Mouse (Mus musculus) kidney, postnatal 10 days (tissue): ENCODE results near the gene Cltc.
A peak's percentile ranks its signal among the peaks of the same experiment; 100 is the strongest.

Experiments
- DNase-seq: peaks from one replicate; pipeline ENCODE4 v3.0.0; 2021; ENCODE audit warnings: mixed read lengths

The Cltc gene

DNA sequence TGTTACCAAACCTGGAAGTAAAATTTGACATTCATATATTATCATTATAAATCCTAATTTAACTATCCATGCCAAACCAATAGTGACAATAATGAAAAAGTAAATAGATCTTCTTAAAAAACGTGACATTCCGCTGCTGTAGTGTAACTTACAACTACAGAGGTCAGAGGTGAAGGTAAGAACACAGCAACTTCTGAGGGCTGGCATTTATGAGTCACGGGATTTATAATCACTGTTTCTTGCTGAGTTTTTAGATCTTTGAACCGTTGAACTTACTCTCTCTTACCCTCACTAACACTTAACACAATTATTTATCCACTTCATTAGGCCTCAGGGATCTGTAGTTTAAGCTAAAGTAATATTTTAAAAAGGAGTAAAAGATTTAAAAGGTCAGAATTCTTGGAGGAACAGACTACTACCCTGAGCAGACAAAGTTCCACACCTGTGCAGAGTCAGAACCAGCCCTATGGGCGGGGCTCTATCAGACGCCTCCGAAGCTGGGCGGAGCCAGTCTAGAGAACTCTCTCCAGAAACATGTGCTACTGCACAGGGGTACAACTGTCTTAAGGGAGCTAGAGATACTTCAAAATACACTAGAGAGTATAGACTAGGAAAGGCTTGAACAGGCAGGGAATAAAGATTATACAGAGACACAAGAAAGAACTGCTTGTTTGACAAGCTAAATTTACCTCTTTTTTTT, 19.9 kb downstream of the Cltc start:
- DNase-seq = peak; percentile 41

GRCm38 (mm10) chr11:86734993-86735392, 22.4 kb downstream of the Cltc start:
- no peak for DNase-seq

DNA sequence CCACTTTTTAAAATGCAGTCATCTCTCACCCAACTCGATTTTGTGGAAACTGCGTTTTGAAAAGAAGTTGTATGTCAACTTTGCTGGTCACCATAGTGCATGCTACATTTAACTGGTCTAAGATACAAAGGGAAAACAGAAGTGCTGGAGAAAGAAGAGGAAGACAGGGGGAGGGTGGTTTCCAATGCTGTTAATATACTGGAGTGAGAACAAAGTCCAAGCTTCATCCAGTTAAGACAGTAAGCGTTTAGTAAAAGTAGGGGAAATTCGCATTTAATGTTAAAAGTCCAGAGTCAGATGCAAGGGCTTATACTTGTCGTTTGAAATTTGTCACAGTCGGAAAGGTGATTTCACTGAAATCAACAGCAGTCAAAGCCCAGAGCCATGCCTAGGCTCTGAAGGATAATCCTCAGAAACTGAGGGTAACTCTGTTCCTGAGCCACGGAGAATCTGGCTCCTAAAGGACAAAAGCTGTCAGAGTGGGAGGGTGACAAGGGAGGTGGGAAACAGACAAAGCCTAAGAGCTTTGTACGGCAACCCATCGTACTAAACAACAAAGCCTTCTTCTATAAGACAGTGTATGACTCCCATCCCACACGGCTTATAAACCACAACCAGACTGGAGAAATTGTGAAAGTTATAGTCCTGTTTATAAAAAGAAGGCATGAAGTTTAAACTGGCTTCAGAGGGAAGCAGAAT, 23.0 kb downstream of the Cltc start:
- DNase-seq = no peak

- DNase-seq = no peak
Measured at GRCm38 (mm10) chr11:86731443-86731842, 25.9 kb downstream of the Cltc start.

DNA sequence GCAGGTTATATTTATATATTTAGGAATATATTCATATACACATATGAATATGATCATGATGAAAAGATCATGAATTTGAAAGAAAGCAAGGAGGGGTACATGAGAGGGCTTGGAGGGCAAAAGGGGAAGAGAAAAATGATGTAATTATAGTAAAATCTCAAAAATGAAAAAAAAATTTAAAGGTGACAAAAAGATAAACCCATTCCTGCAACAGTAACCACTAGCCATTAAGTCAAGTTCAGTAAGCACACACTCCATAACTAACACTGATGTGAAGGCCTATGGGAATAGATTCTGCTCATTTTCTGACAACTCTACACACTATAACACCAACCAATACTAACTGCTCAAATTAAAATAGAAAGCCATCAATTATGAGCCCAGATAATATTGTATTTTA, 31.8 kb downstream of the Cltc start:
- DNase-seq = no peak

GRCm38 (mm10) chr11:86724982-86725381, 32.4 kb downstream of the Cltc start:
- no peak for DNase-seq

DNA sequence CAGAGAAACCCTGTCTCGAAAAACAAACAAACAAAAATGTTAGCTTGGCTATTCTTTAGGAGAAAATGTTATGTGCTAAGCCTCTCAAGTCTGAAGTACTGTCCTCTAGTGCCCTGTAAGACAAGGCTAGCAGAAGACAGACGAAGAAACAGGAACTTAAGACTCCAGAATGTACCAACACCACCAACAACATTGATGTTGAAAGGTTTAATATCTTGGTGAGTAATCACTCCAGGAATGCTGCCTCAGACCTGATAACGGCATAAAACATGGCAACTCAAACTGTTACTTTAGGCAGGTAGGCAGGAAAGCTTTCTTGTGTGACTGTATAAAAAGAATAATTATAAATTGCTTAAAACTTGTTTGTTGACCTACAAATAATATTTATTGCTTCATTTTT, 33.4 kb downstream of the Cltc start:
- no peak for DNase-seq

GRCm38 (mm10) chr11:86719390-86719789, 38.0 kb downstream of the Cltc start:
- DNase-seq = no peak

DNA sequence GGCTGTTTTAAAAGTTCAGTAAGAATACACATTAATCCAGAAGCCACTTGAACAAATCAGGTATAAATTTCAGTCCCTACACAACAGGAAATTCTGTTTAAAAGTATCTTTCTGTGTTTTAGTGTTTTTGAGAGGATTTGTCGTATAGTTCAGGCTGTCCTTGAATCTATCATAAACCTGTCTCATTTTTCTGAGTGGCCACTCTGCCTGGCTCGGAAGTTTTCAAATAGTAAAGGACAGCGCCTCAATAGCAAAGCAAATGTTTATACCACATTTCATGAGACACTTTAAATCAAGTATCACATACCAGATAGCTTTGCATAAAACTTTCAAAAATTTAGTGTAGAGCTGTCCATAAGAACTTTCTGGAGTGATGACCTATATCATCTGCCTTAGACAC, 39.0 kb downstream of the Cltc start:
- DNase-seq = no peak

DNA sequence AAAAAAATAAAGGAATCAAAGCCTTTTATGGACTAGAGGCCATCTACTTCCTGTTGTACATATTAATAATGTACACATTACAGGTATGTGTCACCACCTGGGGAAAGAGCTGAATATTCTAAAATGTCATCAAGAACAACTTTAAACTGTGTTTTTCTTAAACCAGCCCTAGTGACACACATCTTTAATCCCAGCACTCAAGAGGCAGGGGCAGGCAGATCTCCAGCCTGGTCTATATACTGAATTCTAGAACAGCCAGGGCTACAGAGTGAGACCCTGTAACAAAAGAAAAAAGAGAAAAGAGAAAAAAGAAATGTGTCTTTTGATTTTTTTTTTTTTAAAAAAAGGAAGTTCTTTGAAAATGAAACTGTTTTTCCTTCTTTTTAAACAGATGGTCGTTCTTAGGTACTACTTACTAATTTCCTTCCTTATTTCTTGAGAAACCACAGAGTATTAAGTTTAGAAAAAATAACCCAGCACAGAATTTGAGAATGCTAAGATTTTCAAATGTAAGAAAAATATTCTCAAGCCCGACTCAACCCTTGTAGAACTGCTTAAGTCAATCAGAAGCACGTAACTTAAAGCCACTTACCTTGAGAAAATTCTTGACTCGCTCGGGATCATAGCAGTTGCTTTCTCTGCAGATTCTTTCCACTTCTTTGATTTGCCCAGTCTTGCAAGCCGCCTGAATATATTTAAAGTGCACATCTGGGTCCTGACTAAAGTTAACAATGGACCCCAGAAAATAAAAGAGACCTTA, 39.9 kb downstream of the Cltc start:
- DNase-seq = no peak

DNA sequence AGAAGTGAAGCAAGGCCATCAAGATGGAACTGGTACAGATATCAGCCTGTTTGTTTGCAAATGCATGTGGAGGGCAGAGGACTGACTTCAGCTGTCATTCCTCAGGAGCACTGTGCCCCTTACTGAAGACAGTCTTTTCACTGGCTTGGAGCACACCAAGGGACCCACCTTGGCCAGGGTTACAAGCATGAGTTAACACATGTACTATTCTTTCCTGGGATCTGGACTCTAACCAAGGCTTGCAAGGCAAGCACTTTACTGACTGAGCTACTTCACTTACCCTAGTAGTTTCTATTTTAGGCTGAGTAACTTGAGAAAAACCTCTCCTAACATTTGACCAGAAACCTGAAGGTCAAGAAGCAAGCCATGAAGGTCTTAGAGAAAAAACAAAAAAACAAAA, 42.8 kb downstream of the Cltc start:
- no peak for DNase-seq

DNA sequence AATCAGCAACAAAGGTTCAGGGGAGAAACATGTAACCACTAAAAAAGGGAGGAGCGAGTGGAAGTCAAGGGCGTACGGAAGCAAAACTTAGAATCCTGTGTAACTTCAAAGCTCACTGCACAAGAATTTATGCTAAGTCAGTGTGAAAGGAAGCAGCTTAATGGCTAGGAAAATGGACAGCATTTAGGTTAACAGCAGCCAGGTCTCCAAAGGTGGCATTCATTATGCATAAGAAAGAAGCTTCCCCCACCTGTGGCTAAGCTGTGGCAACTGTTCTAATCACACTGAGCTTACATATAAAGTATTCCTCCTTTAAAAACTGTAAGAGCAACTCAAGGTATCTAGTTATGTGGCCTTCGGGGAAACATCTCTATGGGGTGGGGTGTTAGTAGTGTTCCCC, 56.2 kb downstream of the Cltc start:
- DNase-seq = no peak

- DNase-seq = no peak
Measured at GRCm38 (mm10) chr11:86695461-86695860, 61.9 kb downstream of the Cltc start.

DNA sequence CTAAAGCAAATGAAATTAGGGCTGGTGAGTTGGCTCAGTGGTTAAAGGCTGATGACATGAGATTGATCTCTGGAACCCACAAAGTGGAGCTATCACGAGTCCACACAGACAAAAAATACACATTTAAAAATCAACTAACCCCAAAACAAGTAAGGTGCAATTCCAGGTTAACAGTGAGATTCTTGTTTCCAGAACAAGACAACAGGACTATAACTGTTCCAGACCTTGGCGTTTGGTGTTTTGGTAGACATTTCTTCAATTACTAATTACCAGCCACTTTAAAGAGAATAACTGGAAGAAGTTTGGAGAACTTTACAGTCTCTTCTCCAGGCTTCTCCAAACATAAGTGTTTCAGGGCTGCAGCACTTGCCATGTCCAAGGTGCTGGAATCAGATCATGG, 64.8 kb downstream of the Cltc start:
- DNase-seq = no peak

- no peak for DNase-seq
Measured at GRCm38 (mm10) chr11:86691956-86692355, 65.4 kb downstream of the Cltc start.

DNA sequence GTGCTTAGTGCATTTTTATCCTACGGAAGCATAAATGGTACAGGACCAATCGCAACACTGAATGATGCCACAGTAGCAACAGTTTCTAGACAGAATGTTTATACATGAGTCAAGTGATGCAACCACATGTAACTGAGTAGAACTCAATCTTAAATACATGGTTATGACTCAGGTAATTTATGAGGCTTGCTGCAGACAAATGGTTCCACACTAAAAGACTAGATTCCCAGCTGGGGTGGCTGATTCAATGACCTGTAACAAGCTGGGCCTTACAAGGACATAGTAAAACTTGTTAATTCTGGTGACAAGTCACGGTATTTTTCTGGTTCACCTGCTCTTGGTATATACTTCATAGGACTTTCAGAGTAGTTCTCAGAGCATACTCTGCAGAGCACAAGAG, 65.9 kb downstream of the Cltc start:
- no peak for DNase-seq

- DNase-seq = no peak
Measured at GRCm38 (mm10) chr11:86690383-86690782, 67.0 kb downstream of the Cltc start.

DNA sequence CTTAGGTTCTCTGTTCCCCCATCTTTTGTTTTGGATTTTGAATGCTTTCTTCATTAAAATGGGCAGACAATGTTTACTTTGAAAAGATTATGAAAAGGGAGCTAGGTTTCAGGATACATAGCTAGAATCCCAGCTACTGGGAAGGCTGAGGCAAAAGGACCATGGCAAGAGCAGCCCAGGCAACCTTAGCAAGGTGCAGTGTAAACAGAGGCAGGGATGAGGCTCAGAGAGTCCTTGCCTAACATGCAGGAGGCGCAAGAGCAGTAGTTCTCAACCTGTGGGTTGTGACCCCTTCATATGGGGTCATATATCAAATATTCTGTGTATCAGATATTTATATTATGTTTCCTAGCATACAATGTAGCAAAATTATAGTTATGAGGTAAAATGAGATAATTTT, 72.0 kb downstream of the Cltc start:
- DNase-seq = no peak

DNA sequence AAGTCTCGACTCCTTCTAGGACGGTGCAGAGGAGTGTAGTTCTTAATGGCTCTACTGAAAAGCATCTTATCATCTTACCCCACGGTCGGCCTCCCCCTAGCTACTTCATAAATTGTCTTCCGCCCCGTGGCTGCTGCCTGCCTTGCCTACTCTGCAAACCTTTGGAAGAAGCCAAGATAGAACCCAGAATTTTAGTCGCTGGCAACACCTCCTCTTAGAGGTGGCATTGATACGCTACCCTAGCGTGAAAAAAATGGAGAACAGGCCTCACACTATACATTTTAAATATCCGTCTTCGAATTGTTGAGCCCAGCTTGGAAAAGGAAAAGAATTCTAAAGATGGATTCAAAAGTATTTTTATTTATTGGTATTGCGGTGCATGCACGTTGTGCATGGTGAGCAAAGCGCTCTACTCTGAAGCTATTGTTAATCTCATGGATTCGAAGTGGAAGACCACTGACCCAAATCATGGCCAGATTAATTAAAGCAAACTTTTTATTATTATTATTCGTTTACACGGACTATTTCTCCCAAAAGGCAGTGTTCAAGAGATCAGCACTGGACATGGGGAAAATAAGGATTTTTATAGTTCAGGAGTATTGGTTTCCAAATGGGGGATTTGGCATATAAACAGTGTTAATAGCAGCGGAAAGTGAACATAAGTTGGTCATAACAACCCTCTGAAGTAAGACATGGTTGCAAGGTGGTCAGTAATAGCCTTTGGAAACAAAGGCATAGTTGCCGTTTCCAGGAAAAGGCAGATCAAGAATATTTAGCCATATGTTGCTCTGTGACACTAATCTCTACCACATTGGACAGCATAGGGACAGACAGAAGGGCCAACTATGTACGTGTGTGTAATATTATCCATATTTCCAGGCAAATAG, 73.0 kb downstream of the Cltc start:
- no peak for DNase-seq

DNA sequence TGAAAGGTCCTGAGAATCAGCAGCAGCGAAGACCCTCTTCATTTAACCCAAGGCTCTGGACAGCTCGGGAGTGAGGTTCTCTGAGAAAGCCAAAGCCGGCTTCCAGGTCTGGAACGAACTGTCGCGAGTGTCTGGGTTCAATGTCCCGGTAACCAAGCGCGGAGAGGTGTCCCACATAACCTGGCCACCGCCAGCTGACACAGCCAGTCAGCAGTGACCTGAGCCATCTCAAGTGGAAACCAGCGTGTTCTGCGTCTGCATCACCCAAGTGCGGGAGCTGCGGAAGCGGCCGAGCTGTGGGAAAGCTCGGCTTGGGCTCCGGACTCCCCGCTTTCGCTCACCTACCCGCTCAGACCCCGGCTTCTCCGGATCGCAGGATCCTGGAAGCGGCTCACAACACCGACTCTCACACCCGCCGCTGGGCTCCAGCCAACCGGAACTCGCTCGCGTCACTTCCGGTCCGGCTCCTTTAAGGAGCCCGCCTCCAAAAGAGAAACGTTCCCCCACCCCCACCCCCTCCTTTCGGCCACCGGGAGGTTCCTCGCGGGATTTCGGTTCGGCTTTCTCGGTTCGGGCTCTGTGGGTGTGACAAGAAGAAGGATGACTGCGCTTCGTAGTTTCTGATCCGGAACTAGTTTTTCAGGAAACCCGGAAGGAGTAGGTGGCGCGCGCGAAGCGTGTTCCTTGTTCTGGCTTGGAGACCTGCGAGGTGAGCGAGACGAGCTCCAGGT, 73.8 kb downstream of the Cltc start, which contains the start of the genes Vmp1 and Ptrh2:
TSS of gene Vmp1 (minus strand) at position 442 of the 731 bp plus-strand sequence.
TSS of gene Ptrh2 (plus strand) at position 591 of the 731 bp plus-strand sequence.
- DNase-seq = peak; percentile 97

DNA sequence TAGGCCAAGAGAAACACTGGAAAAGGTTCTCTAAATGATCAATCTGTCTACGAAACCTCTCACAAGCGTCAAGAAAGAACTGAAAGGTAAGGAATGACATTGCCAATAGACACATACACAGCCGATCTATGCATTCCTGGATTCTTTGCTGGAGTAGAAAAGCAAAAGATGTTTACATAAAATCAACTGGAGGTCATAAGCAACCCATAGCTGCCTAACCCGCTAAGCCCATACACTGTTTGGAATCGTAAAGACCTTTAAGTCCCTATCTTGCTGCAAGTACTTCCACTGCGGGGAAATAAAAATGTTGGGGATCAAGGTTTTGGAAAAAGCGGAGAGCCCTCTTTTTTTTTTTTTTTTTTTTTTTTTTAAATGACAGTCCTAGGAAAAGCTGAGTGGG, 74.5 kb downstream of the Cltc start:
- no peak for DNase-seq

- DNase-seq = no peak
Measured at GRCm38 (mm10) chr11:86681423-86681822, 75.9 kb downstream of the Cltc start.
